Mouse (Mus musculus): ENCODE data around the gene Pip5k1c. TPM values are rescaled to one million over a fixed set of nuclear protein-coding genes. Genes with fewer than 3 reads are reported as not detected.

Pip5k1c gene
- polyA plus RNA-seq, 1 experiment from 2014 or later: 27.8 TPM

DNA sequence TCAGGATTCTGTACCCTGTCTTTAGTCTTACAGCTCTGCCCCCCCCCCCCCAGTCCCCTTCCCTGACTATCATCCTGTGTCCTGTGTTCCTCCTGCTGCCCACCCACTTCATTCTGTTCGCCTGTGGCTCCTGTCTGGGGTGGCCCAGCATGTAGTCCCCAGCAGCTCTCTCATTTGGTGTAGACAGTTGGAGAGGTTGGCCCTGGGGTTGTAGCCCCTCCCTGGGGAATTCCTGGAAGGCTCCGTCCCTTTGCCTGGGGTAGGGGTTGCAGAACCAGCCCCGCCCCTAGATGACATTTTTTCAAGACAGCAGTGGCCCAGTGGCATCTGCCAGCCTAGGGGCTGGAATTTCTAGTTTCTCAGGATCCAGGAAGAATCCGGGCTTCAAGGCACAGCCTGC is 65.4 kb downstream of the Pip5k1c start:
- Histone ChIP-seq H3K4me3 (peak overlapping the region; percentile 90), H3K27ac (peak overlapping the region; percentile 94), H3K36me3 (peaks cover 40% of the 10 kb centered on the region), H3K9me3 (replicated peaks) (no peaks in the 10 kb centered on the region), H3K4me2 (peak overlapping the region; percentile 96), H3K9ac (peak overlapping the region; percentile 100), H3K4me1 (peaks cover 83% of the 10 kb centered on the region), H3K27me3 (replicated peaks) (no peaks in the 10 kb centered on the region)
- 10% methylated on average over 4 of the region's 4 CpGs for WGBS (ENCODE audit: insufficient replicate concordance)
- no peak for ATAC-seq

GRCm38 (mm10) chr10:81358841-81359240 is 66.1 kb downstream of the Pip5k1c start:
- peak overlapping the region; percentile 96 for H3K4me2 ChIP-seq
- no peaks in the 10 kb centered on the region for H3K27me3 ChIP-seq (replicated peaks)
- H3K4me3 ChIP-seq: peak overlapping the region; percentile 90
- ATAC-seq: no peak
- peak overlapping the region; percentile 94 for H3K27ac ChIP-seq
- peaks cover 90% of the 10 kb centered on the region for H3K4me1 ChIP-seq
- WGBS (ENCODE audit: insufficient replicate concordance): 43% methylated on average over 1 of the region's 1 CpGs
- no peaks in the 10 kb centered on the region for H3K9me3 ChIP-seq (replicated peaks)
- H3K36me3 ChIP-seq: peaks cover 46% of the 10 kb centered on the region
- H3K9ac ChIP-seq: peak overlapping the region; percentile 100

DNA sequence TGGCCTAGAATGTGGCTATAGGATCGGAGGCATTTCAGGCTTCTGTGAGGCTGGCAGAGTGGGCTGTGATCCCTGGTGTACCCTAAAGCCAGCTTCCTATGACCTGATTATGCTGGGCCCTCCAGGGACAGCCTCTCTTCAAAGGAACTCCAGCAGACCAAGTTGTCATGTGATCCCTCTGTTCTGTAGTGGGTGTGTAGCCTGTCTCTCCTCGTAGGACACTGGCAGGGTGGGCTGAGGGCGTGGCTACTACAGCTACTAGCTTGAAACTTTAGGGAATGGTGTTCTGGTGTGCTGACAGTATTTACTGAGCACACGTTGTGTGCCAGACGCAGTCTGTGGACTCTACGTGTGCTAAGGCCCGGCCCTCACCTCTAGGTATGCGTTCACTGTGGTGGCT is 68.0 kb downstream of the Pip5k1c start:
- Histone ChIP-seq H3K4me2 (peak overlapping the region; percentile 96), H3K9me3 (replicated peaks) (no peaks in the 10 kb centered on the region), H3K9ac (peak overlapping the region; percentile 100)

GRCm38 (mm10) chr10:81362336-81362949 is 69.7 kb downstream of the Pip5k1c start:
- WGBS (ENCODE audit: insufficient replicate concordance): 32% methylated on average over 12 of the region's 12 CpGs
- H3K9me3 ChIP-seq (replicated peaks): no peaks in the 10 kb centered on the region
- H3K4me2 ChIP-seq: peak overlapping the region; percentile 96
- peak; percentile 87 for ATAC-seq
- peaks cover 93% of the 10 kb centered on the region for H3K4me1 ChIP-seq
- H3K36me3 ChIP-seq: peaks cover 69% of the 10 kb centered on the region
- H3K4me3 ChIP-seq: peak overlapping the region; percentile 25
- no peaks in the 10 kb centered on the region for H3K27me3 ChIP-seq (replicated peaks)
- H3K27ac ChIP-seq: peak overlapping the region; percentile 94
- H3K9ac ChIP-seq: peak overlapping the region; percentile 62

More for the DNA sequence above, 68.0 kb downstream of the Pip5k1c start:
- ATAC-seq: no peak
- 66% methylated on average over 8 of the region's 8 CpGs for WGBS (ENCODE audit: insufficient replicate concordance)
- H3K4me3 ChIP-seq: peak overlapping the region; percentile 8; the same call in 1 of the 2 replicates
- H3K36me3 ChIP-seq: peaks cover 54% of the 10 kb centered on the region
- peaks cover 92% of the 10 kb centered on the region for H3K4me1 ChIP-seq
- H3K27ac ChIP-seq: peak overlapping the region; percentile 94
- H3K27me3 ChIP-seq (replicated peaks): no peaks in the 10 kb centered on the region

DNA sequence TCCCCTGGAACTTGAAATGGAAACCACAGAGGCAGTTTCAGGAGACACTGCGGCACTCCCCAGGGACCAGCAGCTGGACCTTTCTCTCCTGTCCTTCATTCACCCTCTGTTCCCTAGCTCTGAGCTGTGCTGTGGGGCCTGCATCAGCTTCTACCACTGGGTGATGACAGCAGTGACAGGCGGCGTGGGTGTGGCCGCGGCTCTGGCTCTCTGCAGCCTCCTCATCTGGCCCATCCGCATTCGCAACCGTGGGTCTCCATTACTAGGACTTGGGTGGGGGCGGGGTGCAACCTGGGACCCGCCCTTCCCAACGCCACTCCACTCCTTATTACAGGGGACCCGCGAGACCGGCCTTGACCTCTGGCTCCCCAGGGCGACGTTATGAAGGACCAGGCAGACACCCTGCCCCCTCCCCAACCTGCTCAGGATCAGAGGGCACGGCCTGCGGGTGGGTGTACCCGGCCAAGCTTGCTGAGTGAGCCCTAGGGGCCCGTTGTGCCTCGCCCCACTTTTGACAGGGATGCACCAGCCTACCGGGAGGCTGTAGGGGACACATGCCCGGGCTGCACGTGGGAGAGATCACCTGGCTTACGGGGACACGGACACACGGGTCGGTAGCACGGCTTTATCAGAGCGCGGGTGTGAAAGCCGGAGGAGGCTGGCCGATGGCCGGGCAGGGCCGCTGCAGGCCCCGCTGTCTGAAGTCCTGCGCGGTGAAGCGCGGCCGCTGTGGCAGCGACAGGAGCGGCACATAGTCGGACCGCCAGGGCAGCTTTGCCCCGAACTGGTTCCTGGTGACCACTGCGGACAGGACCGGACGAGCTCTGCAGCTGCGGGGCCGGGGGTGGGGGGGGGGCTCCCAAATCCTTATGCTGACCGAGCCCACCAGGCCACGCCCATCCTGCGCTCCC is 70.9 kb downstream of the Pip5k1c start:
- H3K4me3 ChIP-seq: peak overlapping the region; percentile 7
- peak overlapping the region; percentile 62 for H3K9ac ChIP-seq
- H3K27me3 ChIP-seq (replicated peaks): no peaks in the 10 kb centered on the region
- H3K4me1 ChIP-seq: peaks cover 84% of the 10 kb centered on the region
- 38% methylated on average over 54 of the region's 54 CpGs for WGBS (ENCODE audit: insufficient replicate concordance)
- peak overlapping the region; percentile 96 for H3K4me2 ChIP-seq
- peak overlapping the region; percentile 94 for H3K27ac ChIP-seq
- ATAC-seq: peak; percentile 30
- no peaks in the 10 kb centered on the region for H3K9me3 ChIP-seq (replicated peaks)
- peaks cover 82% of the 10 kb centered on the region for H3K36me3 ChIP-seq

- Histone ChIP-seq H3K36me3 (peaks cover 85% of the 10 kb centered on the region), H3K27ac (peak overlapping the region; percentile 94), H3K4me1 (peaks cover 74% of the 10 kb centered on the region), H3K9me3 (replicated peaks) (no peaks in the 10 kb centered on the region), H3K4me2 (peak overlapping the region; percentile 96), H3K27me3 (replicated peaks) (no peaks in the 10 kb centered on the region), H3K9ac (peak overlapping the region; percentile 62), H3K4me3 (0 out of 2 replicates have a peak overlapping the region, but pooled peaks have one; percentile 3)
- WGBS (ENCODE audit: insufficient replicate concordance): 50% methylated on average over 28 of the region's 28 CpGs
- no peak for ATAC-seq
Measured at GRCm38 (mm10) chr10:81364666-81365065, 71.9 kb downstream of the Pip5k1c start.

- no peaks in the 10 kb centered on the region for H3K9me3 ChIP-seq (replicated peaks)
- no peak for ATAC-seq
- H3K27me3 ChIP-seq (replicated peaks): no peaks in the 10 kb centered on the region
- H3K4me3 ChIP-seq: no peak overlapping the region
- peak overlapping the region; percentile 94 for H3K27ac ChIP-seq
- peaks cover 85% of the 10 kb centered on the region for H3K36me3 ChIP-seq
- H3K9ac ChIP-seq: 0 out of 2 replicates have a peak overlapping the region, but pooled peaks have one; percentile 62
- H3K4me1 ChIP-seq: peaks cover 70% of the 10 kb centered on the region
- 46% methylated on average over 4 of the region's 4 CpGs for WGBS (ENCODE audit: insufficient replicate concordance)
- H3K4me2 ChIP-seq: peak overlapping the region; percentile 96
Measured at GRCm38 (mm10) chr10:81365073-81365472, 72.3 kb downstream of the Pip5k1c start.

GRCm38 (mm10) chr10:81365672-81366476 is 73.1 kb downstream of the Pip5k1c start, which contains the start of gene 4930404N11Rik:
TSS of gene 4930404N11Rik (minus strand) at chr10:81365816.
- Histone ChIP-seq H3K9me3 (replicated peaks) (no peaks in the 10 kb centered on the region), H3K4me2 (peak within 1 kb of the TSS; percentile 96), H3K4me1 (peaks cover 62% of the 10 kb centered on the region), H3K9ac (peak within 1 kb of the TSS; percentile 62), H3K36me3 (peaks cover 85% of the 10 kb centered on the region), H3K27me3 (replicated peaks) (no peaks in the 10 kb centered on the region), H3K4me3 (0 out of 2 replicates have a peak within 1 kb of the TSS, but pooled peaks have one; percentile 3), H3K27ac (peak within 1 kb of the TSS; percentile 94)
- ATAC-seq: no peak
- 31% methylated on average over 12 of the region's 12 CpGs for WGBS (ENCODE audit: insufficient replicate concordance)

DNA sequence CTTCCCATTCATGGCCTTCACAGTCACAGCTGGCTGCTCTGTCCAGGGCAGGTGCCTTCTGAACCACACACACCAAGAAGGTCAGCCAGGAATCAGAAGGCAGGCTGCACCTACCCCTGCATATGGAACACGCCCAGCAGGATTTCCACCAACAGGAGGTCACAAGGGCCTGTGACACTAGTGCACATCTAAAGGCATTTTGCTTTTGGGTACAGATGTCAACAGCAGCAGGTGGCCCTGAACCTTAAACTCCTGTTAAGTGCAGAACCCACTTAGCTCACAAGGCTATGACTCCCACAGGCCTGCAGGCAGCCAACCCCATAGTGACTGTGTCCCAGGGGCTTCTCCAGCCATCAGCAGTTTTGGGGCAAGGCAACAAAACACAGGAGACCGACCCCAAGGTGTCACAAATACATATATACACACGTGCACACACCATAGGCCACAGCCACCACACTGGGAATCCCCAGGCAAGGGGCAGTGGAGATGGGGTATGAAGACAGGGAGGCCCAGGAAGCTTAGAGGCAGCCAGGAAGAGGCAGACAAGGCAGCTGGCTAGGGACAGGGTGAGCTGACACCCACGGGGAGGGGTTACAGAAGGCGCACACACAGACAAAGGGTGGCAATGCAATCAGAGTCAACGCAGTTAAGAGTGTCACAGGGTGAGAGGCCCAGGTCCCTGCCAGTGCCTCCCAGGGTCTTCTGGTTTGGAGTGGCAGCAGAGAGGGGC is 73.9 kb downstream of the Pip5k1c start:
- 68% methylated on average over 6 of the region's 6 CpGs for WGBS (ENCODE audit: insufficient replicate concordance)

DNA sequence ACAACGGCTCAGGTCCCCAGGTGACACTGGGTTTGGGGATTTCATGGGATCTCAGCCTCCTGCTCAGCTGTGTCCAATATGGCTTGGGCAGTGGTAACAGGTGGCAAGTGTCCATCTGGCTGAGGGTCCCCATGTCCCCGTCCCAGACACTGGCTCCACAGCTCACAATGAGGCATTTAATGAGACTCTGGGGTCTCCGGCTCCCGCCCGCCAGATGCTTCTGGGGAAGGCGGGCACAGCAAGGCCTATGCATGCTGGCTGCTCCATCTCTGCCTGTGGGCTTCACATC is 74.4 kb downstream of the Pip5k1c start:
- WGBS (ENCODE audit: insufficient replicate concordance): 90% methylated on average over 6 of the region's 6 CpGs
- Histone ChIP-seq H3K9ac (no peak overlapping the region), H3K4me1 (peaks cover 50% of the 10 kb centered on the region), H3K9me3 (replicated peaks) (no peaks in the 10 kb centered on the region), H3K27ac (0 out of 2 replicates have a peak overlapping the region, but pooled peaks have one; percentile 94), H3K27me3 (replicated peaks) (no peaks in the 10 kb centered on the region), H3K4me2 (no peak overlapping the region), H3K36me3 (peaks cover 85% of the 10 kb centered on the region), H3K4me3 (no peak overlapping the region)
- ATAC-seq: no peak

More for the DNA sequence above, 73.9 kb downstream of the Pip5k1c start:
- Histone ChIP-seq H3K9me3 (replicated peaks) (no peaks in the 10 kb centered on the region), H3K4me2 (no peak overlapping the region), H3K4me1 (peaks cover 55% of the 10 kb centered on the region), H3K9ac (no peak overlapping the region), H3K36me3 (peaks cover 85% of the 10 kb centered on the region), H3K27ac (peak overlapping the region; percentile 94), H3K27me3 (replicated peaks) (no peaks in the 10 kb centered on the region), H3K4me3 (no peak overlapping the region)
- ATAC-seq: no peak
